Mouse (Mus musculus): ENCODE measurements at regions not wholly inside any gene's neighbourhood (a gene's known extent, or its start where the extent isn't known, plus 50 kb on each side); places are given as distances from the start of the nearest gene placed in this dataset.
A peak's percentile ranks its signal among the peaks of the same experiment; 100 is the strongest.

- TF ChIP-seq POU5F1 (IDR thresholded peaks at IDR 0.05; ENCODE audit: borderline replicate concordance, low read length) (no peak), CTCF (conservative IDR thresholded peaks at IDR 0.05; ENCODE audit: low read length) (peak; percentile 43), NANOG (IDR thresholded peaks at IDR 0.05; ENCODE audit: borderline replicate concordance, low read length) (no peak)
Observed at GRCm38 (mm10) chr9:63862427-63862826, 104.6 kb upstream of the Smad3 start.

GRCm38 (mm10) chr9:63861418-63861817 lies 103.6 kb upstream of the Smad3 start:
- Histone ChIP-seq H3K9me3 (ENCODE audit: low read length) (0 out of 2 replicates have a peak, but pooled peaks cover 7% of the 10 kb centered on the region), H3K4me3 (replicated peaks; ENCODE audit: low read length) (no peak overlapping the region), H3K4me1 (replicated peaks; ENCODE audit: low read depth, low read length) (peaks cover 36% of the 10 kb centered on the region), H3K27me3 (ENCODE audit: insufficient read depth, low read length) (no peaks in the 10 kb centered on the region), H3K36me3 (ENCODE audit: insufficient read depth, low read length) (no peaks in the 10 kb centered on the region)
- TF ChIP-seq NANOG (IDR thresholded peaks at IDR 0.05; ENCODE audit: borderline replicate concordance, low read length) (no peak), CTCF (conservative IDR thresholded peaks at IDR 0.05; ENCODE audit: low read length) (no peak), POU5F1 (IDR thresholded peaks at IDR 0.05; ENCODE audit: borderline replicate concordance, low read length) (no peak)

More at GRCm38 (mm10) chr9:63862427-63862826, 104.6 kb upstream of the Smad3 start:
- H3K4me3 ChIP-seq (replicated peaks; ENCODE audit: low read length): no peak overlapping the region
- H3K9me3 ChIP-seq (ENCODE audit: low read length): 0 out of 2 replicates have a peak, but pooled peaks cover 7% of the 10 kb centered on the region
- no peaks in the 10 kb centered on the region for H3K27me3 ChIP-seq (ENCODE audit: insufficient read depth, low read length)
- peaks cover 26% of the 10 kb centered on the region for H3K4me1 ChIP-seq (replicated peaks; ENCODE audit: low read depth, low read length)
- no peaks in the 10 kb centered on the region for H3K36me3 ChIP-seq (ENCODE audit: insufficient read depth, low read length)

- Histone ChIP-seq H3K9me3 (ENCODE audit: low read length) (no peaks in the 10 kb centered on the region), H3K27me3 (ENCODE audit: insufficient read depth, low read length) (no peaks in the 10 kb centered on the region), H3K4me1 (replicated peaks; ENCODE audit: low read depth, low read length) (peaks cover 43% of the 10 kb centered on the region), H3K36me3 (ENCODE audit: insufficient read depth, low read length) (no peaks in the 10 kb centered on the region), H3K4me3 (replicated peaks; ENCODE audit: low read length) (no peak overlapping the region)
- TF ChIP-seq NANOG (IDR thresholded peaks at IDR 0.05; ENCODE audit: borderline replicate concordance, low read length) (no peak), POU5F1 (IDR thresholded peaks at IDR 0.05; ENCODE audit: borderline replicate concordance, low read length) (no peak), CTCF (conservative IDR thresholded peaks at IDR 0.05; ENCODE audit: low read length) (no peak)
Observed at GRCm38 (mm10) chr9:63860196-63860595, 102.4 kb upstream of the Smad3 start.

- Histone ChIP-seq H3K4me3 (replicated peaks; ENCODE audit: low read length) (no peak overlapping the region), H3K36me3 (ENCODE audit: insufficient read depth, low read length) (no peaks in the 10 kb centered on the region), H3K27me3 (ENCODE audit: insufficient read depth, low read length) (0 out of 2 replicates have a peak, but pooled peaks cover 4% of the 10 kb centered on the region), H3K4me1 (replicated peaks; ENCODE audit: low read depth, low read length) (peaks cover 40% of the 10 kb centered on the region), H3K9me3 (ENCODE audit: low read length) (no peaks in the 10 kb centered on the region)
- no peak for TF ChIP-seq CTCF (conservative IDR thresholded peaks at IDR 0.05; ENCODE audit: low read length)
- no peak for TF ChIP-seq NANOG (IDR thresholded peaks at IDR 0.05; ENCODE audit: borderline replicate concordance, low read length)
- no peak for TF ChIP-seq POU5F1 (IDR thresholded peaks at IDR 0.05; ENCODE audit: borderline replicate concordance, low read length)
Observed at GRCm38 (mm10) chr9:63856065-63856736, 98.4 kb upstream of the Smad3 start.

- Histone ChIP-seq H3K27me3 (ENCODE audit: insufficient read depth, low read length) (peaks cover 4% of the 10 kb centered on the region; the same call in 1 of the 2 replicates), H3K36me3 (ENCODE audit: insufficient read depth, low read length) (no peaks in the 10 kb centered on the region), H3K9me3 (ENCODE audit: low read length) (no peaks in the 10 kb centered on the region), H3K4me1 (replicated peaks; ENCODE audit: low read depth, low read length) (peaks cover 35% of the 10 kb centered on the region), H3K4me3 (replicated peaks; ENCODE audit: low read length) (0 out of 2 replicates have a peak overlapping the region, but pooled peaks have one; percentile 29)
- TF ChIP-seq NANOG (IDR thresholded peaks at IDR 0.05; ENCODE audit: borderline replicate concordance, low read length): no peak
- no peak for TF ChIP-seq POU5F1 (IDR thresholded peaks at IDR 0.05; ENCODE audit: borderline replicate concordance, low read length)
- TF ChIP-seq CTCF (conservative IDR thresholded peaks at IDR 0.05; ENCODE audit: low read length): no peak
Observed at GRCm38 (mm10) chr9:63851809-63852208, 94.0 kb upstream of the Smad3 start.

GRCm38 (mm10) chr9:63850316-63850693 lies 92.5 kb upstream of the Smad3 start:
- no peak overlapping the region for H3K4me3 ChIP-seq (replicated peaks; ENCODE audit: low read length)
- H3K9me3 ChIP-seq (ENCODE audit: low read length): no peaks in the 10 kb centered on the region
- peaks cover 23% of the 10 kb centered on the region for H3K4me1 ChIP-seq (replicated peaks; ENCODE audit: low read depth, low read length)
- TF ChIP-seq POU5F1 (IDR thresholded peaks at IDR 0.05; ENCODE audit: borderline replicate concordance, low read length) (no peak), NANOG (IDR thresholded peaks at IDR 0.05; ENCODE audit: borderline replicate concordance, low read length) (no peak), CTCF (conservative IDR thresholded peaks at IDR 0.05; ENCODE audit: low read length) (no peak)
- no peaks in the 10 kb centered on the region for H3K36me3 ChIP-seq (ENCODE audit: insufficient read depth, low read length)
- H3K27me3 ChIP-seq (ENCODE audit: insufficient read depth, low read length): peaks cover 4% of the 10 kb centered on the region; the same call in 1 of the 2 replicates

- H3K4me1 ChIP-seq (replicated peaks; ENCODE audit: low read depth, low read length): peaks cover 23% of the 10 kb centered on the region
- H3K27me3 ChIP-seq (ENCODE audit: insufficient read depth, low read length): peaks cover 4% of the 10 kb centered on the region; the same call in 1 of the 2 replicates
- peak overlapping the region; percentile 74 for H3K4me3 ChIP-seq (replicated peaks; ENCODE audit: low read length)
- H3K9me3 ChIP-seq (ENCODE audit: low read length): no peaks in the 10 kb centered on the region
- TF ChIP-seq CTCF (conservative IDR thresholded peaks at IDR 0.05; ENCODE audit: low read length) (peak; percentile 67), NANOG (IDR thresholded peaks at IDR 0.05; ENCODE audit: borderline replicate concordance, low read length) (no peak)
- H3K36me3 ChIP-seq (ENCODE audit: insufficient read depth, low read length): no peaks in the 10 kb centered on the region
Observed at GRCm38 (mm10) chr9:63849564-63850315, 91.9 kb upstream of the Smad3 start.

- H3K4me3 ChIP-seq (replicated peaks; ENCODE audit: low read length): no peak overlapping the region
- no peak for TF ChIP-seq POU5F1 (IDR thresholded peaks at IDR 0.05; ENCODE audit: borderline replicate concordance, low read length)
- TF ChIP-seq CTCF (conservative IDR thresholded peaks at IDR 0.05; ENCODE audit: low read length): peak; percentile 72
- H3K36me3 ChIP-seq (ENCODE audit: insufficient read depth, low read length): no peaks in the 10 kb centered on the region
- H3K4me1 ChIP-seq (replicated peaks; ENCODE audit: low read depth, low read length): peaks cover 19% of the 10 kb centered on the region
- H3K27me3 ChIP-seq (ENCODE audit: insufficient read depth, low read length): peaks cover 13% of the 10 kb centered on the region
- H3K9me3 ChIP-seq (ENCODE audit: low read length): no peaks in the 10 kb centered on the region
Observed at GRCm38 (mm10) chr9:63843883-63844485, 86.2 kb upstream of the Smad3 start.

Data from E14TG2a.4 (cell line).